Mouse (Mus musculus) left cerebral cortex, adult 6 months (tissue): ENCODE measurements around the gene Pappa2. TPM values are rescaled to one million over a fixed set of nuclear protein-coding genes. Genes with fewer than 3 reads are reported as not detected.

ENCODE experiments used
- long read RNA-seq, 2 experiments: library from polyadenylated mRNA; unstranded; transcript quantifications; one replicate each; pipeline ENCODE4 v2.0.0; 2019 to 2020
- polyA plus RNA-seq: library from polyadenylated mRNA; unstranded; fragments of <200 nt; fragmentation: Nextera tagmentation; gene quantifications from 2 replicates; pipeline ENCODE4 v1.2.3, GENCODE M21; 2021

Gene Pappa2
- polyA plus RNA-seq: 0.30 and 0.39 TPM in 2 replicates
- long read RNA-seq, experiment 1, partial matches to known transcripts: 0 of 2 reads
- long read RNA-seq, experiment 1, other reads (novel, unspliced or antisense): 2 of 2 reads
- long read RNA-seq, experiment 2: 0 reads

DNA sequence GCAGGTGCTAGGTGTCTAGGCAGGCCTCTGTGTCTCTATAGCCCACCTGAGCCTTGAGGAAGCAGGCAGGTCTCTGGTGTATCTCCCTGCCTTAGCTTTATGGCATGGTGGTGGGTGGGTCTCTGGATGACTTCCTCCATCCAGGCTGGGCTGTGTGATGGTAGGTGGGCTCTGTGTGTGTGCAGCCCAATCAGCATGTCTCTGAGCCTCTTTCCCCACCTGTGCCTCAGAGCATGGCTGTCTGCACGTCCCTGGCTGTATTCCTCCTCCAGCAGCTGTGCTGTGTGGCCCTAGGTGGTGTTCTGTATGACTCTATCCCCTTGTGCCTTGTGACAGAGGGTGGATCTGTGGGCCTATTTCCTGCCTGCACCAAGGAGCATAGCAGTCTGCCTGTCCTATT lies at the start of gene Pappa2:
Pappa2 (minus strand) TSS at position 101 of the 400 bp plus-strand sequence.

